Mouse (Mus musculus) heart, adult 2 months (tissue): ENCODE results near the gene Zdhhc7. TPM values are rescaled to one million over a fixed set of nuclear protein-coding genes. Genes with fewer than 3 reads are reported as not detected.

ENCODE experiments used
- DNase-seq, 2 experiments: peaks; one replicate each; pipeline ENCODE4 v3.0.0; 2021
- H3K27ac ChIP-seq: fragments of 200-600 bp; 2 replicates; pipeline ENCODE4 v1.8.1; 2022
- H3K27me3 ChIP-seq: fragments of 200-500 bp; 2 replicates; pipeline ENCODE4 v1.6.1; 2012; ENCODE audit warnings: mild to moderate bottlenecking, low read length, inconsistent platforms, mixed read lengths; ENCODE audit not compliant: control insufficient read depth, insufficient read depth
- H3K36me3 ChIP-seq: fragments of 200-500 bp; 2 replicates; pipeline ENCODE4 v1.6.1; 2012; ENCODE audit warnings: low read length, inconsistent platforms; ENCODE audit not compliant: control insufficient read depth, insufficient read depth
- H3K4me1 ChIP-seq: fragments of 200-500 bp; 2 replicates; pipeline ENCODE4 v1.6.1; 2011; ENCODE audit warnings: low read length; ENCODE audit not compliant: control insufficient read depth, insufficient read depth
- H3K4me3 ChIP-seq: fragments of 200-600 bp; 2 replicates; pipeline ENCODE4 v1.8.1; 2022
- H3K79me2 ChIP-seq: fragments of 200-500 bp; replicated peaks from 2 replicates; pipeline ENCODE4 v1.6.1; 2012; ENCODE audit warnings: mild to moderate bottlenecking, inconsistent platforms, low read length, moderate library complexity, mixed read lengths; ENCODE audit not compliant: control insufficient read depth, insufficient read depth
- H3K9ac ChIP-seq: fragments of 200-500 bp; 2 replicates; pipeline ENCODE4 v1.6.1; 2012; ENCODE audit warnings: low read depth, mild to moderate bottlenecking, control low read depth, inconsistent platforms, low read length, mixed read lengths
- CTCF ChIP-seq: fragments of 200-600 bp; IDR thresholded peaks from 2 replicates; pipeline ENCODE4 v1.8.1; 2022; ENCODE audit warnings: antibody characterized with exemption, mild to moderate bottlenecking, moderate library complexity
- EP300 ChIP-seq: fragments of 200-500 bp; IDR thresholded peaks from 2 replicates; pipeline ENCODE4 v1.6.1; 2011; ENCODE audit warnings: low read depth, low read length, control low read depth; ENCODE audit not compliant: insufficient read depth
- POLR2A ChIP-seq: fragments of 200-500 bp; IDR thresholded peaks from 2 replicates; pipeline ENCODE4 v1.6.1; 2011; ENCODE audit warnings: mild to moderate bottlenecking, low read depth, low read length, control low read depth; ENCODE audit not compliant: insufficient read depth
- WGBS: fragments of 180-500 bp; shearing (Covaris S2); methylation state at CpG from one replicate; pipeline ENCODE4 v1.1.7; 2018; 5-methylcytosine and 5-hydroxymethylcytosine counted together
- intact Hi-C: fragments of 180-260 bp; cut with DNase I; formaldehyde crosslinking; loops from one replicate; pipeline ENCODE4 v1.15.1; 2025
- long read RNA-seq: library from polyadenylated mRNA; stranded (forward); transcript quantifications from one replicate; pipeline ENCODE4 v2.0.0, GENCODE M21; 2021
- polyA plus RNA-seq: library from polyadenylated mRNA; depleted of rRNA; stranded (reverse); fragments of >200 nt; gene quantifications from 2 replicates; pipeline ENCODE4 v1.2.3, GENCODE M21; 2012; rRNA removed
- total RNA-seq, 2 experiments: library from RNA; stranded (reverse); gene quantifications; 2 replicates each; pipeline ENCODE4 v1.2.3; 2021

Gene Zdhhc7
- 10 to 100 TPM; 34.2 to 35.4 TPM for total RNA-seq
- polyA plus RNA-seq = 48.5 and 70.6 TPM in 2 replicates
- long read RNA-seq, transcript Zdhhc7-201 (8 exons, 3,069 nt) = major isoform, 55 of 67 reads
- long read RNA-seq, partial matches to known transcripts = 2 of 67 reads
- long read RNA-seq, other reads (novel, unspliced or antisense) = 10 of 67 reads

DNA sequence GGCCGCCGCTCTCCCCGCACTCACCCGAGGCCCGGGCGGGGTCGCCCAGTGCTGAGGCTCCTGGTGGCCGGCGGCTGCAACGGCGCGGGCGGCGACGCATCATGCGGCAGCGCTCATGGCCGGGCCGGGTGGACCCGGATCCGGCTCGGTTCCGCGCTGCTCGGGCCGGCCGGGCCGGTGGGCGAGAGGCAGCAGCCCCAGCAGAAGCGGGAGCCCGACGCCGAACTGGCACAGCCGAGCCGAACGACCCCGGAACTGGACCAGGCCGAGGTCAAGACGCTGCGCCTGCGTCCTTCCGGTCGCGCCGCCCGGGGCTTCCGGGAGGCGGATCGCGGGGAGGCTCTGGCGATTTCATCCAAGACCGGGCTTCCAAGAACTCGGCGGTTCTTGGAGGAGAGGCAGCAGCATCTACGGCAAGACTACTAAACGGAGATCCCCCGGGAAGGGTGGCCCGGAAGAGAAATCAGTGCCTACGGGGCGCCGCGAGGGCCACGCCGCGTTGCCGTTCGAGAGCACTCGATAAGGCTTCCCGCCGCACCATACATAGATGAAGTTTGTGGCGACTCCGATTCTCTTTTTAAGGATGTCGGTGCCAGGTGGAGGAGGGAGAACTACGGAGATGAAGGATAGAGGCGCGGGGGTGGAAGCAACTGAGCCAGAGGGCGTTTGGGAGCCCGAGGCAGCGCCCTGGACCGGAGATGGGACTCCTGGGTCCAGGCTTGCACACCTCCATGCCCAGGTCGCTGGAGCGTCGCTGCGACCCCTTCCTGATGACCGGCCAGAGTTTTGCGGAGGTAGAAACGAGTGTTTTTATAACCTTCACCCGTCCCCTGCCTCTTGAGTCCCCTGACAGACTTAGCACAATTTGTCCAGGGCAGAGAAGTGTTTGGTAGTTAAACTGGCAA, at the start of gene Zdhhc7:
Gene Zdhhc7 (minus strand): TSS at position 415 of the 905 bp plus-strand sequence.
- peak within 1 kb of the TSS; percentile 97 for H3K9ac ChIP-seq
- peak; percentile 91 for DNase-seq
- H3K4me1 ChIP-seq = peaks cover 17% of the 10 kb centered on the region
- peak within 1 kb of the TSS; percentile 98 for H3K27ac ChIP-seq
- no peaks in the 10 kb centered on the region for H3K27me3 ChIP-seq
- WGBS = under 1% methylated on average over 88 of the region's 88 CpGs
- intact Hi-C loops = no loop called here
- peaks cover 13% of the 10 kb centered on the region for H3K36me3 ChIP-seq
- H3K4me3 ChIP-seq = peak within 1 kb of the TSS; percentile 82
- TF ChIP-seq POLR2A (peak; percentile 68), CTCF (peak; percentile 45), EP300 (0 out of 2 replicates have a peak, but pooled peaks have one; percentile 15)
- peaks cover 6% of the 10 kb centered on the region for H3K79me2 ChIP-seq

DNA sequence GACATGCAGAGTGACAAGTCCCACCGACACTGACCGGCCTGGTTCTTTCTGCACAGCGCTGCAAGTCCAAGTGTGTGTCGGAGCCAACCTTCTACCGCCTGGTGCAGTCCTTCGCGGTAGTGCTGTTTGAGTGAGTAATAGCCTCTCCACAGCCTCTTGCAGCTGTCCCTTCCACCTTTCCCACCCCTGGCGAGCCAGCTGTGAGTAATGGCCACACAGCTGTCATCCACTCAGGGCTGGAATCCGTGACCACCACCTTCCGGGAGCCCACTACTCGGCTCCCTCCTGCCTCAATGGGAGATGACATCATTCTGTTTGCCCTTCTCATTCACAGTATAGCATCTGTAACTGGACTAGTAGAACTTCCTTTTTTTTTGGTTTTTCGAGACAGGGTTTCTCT, 48.7 kb upstream of the Zdhhc7 start:
- H3K27ac ChIP-seq = no peak overlapping the region
- intact Hi-C loops = no loop called here
- WGBS = 83% methylated on average over 12 of the region's 12 CpGs

DNA sequence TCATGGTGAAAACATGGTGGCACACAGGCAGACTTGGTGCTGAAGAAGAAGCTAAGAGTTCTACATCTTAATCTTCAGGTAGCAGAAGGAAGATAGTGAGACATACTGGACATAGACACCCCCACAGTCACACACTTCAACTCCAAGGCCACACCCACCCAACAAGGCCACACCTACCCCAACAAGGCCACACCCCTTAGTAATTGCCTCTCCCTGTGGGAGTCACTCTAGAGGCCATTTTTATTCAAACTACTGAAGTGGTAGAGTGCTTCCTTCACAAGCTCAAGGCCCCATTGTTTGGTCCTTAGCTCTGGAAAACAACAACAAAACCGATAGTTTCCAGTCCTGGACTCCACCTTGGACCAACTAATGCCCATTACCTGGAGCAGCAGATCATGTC, 44.8 kb upstream of the Zdhhc7 start:
- intact Hi-C loops = no loop called here
- no peak for DNase-seq
- Histone ChIP-seq H3K27ac (no peak overlapping the region), H3K27me3 (no peaks in the 10 kb centered on the region), H3K4me1 (peaks cover 9% of the 10 kb centered on the region), H3K79me2 (no peaks in the 10 kb centered on the region), H3K4me3 (no peak overlapping the region), H3K9ac (no peak overlapping the region), H3K36me3 (no peaks in the 10 kb centered on the region)
- 81% methylated on average over 1 of the region's 1 CpGs for WGBS
- no peak for TF ChIP-seq CTCF
- TF ChIP-seq EP300 = no peak
- no peak for TF ChIP-seq POLR2A

More for the DNA sequence above, 48.7 kb upstream of the Zdhhc7 start:
- H3K4me1 ChIP-seq = no peaks in the 10 kb centered on the region
- no peak overlapping the region for H3K9ac ChIP-seq
- H3K27me3 ChIP-seq = no peaks in the 10 kb centered on the region
- no peak for TF ChIP-seq EP300
- TF ChIP-seq CTCF = no peak
- no peak for TF ChIP-seq POLR2A
- no peak overlapping the region for H3K4me3 ChIP-seq
- no peaks in the 10 kb centered on the region for H3K36me3 ChIP-seq
- no peaks in the 10 kb centered on the region for H3K79me2 ChIP-seq
- DNase-seq = no peak

DNA sequence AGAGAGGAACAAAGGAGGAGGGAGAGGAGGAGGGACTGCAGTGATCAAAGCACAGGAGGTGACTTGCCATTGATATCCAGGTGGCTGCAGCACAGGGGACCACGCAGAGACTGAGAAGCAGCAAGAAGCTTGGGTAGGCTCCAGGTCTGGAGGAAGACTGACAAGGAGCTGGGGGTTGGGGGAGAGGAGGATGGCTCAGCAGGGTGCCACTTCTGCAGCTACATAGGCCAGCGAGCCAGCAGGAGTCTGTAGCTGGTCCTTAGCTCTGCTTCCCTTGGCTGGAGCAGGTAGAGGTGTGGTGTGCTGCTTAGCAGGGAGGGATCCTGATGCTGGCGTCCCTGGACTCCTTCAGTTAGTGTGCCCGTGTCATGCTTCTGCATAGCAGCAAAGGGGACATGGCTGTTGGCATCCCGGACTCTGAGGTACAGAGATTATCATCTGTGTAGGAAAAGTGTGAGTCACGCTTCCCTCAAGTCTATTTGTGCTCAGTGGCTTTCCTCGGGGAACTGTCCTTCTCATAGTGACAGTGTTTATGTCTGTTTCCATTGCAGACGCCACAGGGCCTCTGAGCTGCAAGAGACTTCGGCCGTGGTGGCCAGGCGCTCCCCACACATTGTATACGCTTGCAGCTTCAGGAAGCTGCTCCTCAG, 43.5 kb upstream of the Zdhhc7 start:
- intact Hi-C loops = no loop called here
- Histone ChIP-seq H3K9ac (no peak overlapping the region), H3K4me3 (no peak overlapping the region), H3K79me2 (no peaks in the 10 kb centered on the region), H3K4me1 (peaks cover 9% of the 10 kb centered on the region), H3K27me3 (no peaks in the 10 kb centered on the region), H3K27ac (no peak overlapping the region), H3K36me3 (no peaks in the 10 kb centered on the region)
- no peak for TF ChIP-seq POLR2A
- TF ChIP-seq CTCF = no peak
- no peak for TF ChIP-seq EP300
- 45% methylated on average over 12 of the region's 12 CpGs for WGBS
- DNase-seq = no peak

DNA sequence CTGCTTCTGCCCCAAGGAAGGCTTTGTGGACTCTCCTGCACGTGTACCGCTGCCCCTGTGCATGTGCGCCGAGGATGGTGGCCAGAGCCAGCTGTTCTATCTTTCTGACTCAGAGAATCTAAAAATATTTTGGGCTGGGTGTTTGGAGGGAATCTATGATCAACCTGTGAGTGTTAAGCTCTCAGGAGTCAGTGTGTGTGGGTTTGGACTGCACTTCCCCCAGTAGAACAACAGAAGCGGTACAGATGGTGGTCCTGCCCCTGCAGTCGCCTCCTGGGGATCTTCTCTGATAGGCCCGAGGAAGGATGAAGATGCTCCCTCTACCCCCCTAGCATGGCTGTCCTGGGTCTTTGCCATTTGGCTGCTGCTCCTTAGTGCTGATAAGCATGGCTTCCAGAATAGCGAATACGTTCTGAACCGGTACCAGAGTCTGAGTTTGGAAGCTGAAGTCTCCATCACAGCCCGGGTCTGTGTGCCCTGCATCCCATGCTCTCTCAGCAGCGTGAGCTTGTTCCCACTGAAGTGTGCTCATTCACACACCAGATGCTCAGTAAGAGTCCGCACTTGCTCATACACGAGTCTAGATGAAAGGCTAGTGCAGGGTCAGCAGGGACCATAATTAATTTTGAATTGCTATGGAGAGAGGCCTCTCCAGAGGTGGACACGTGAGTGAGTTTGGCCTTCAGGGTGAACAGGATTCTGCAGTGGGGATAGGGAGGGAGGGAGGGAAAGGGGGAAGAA, 42.8 kb upstream of the Zdhhc7 start:
- intact Hi-C loops = no loop called here
- no peak overlapping the region for H3K9ac ChIP-seq
- no peaks in the 10 kb centered on the region for H3K36me3 ChIP-seq
- 51% methylated on average over 15 of the region's 15 CpGs for WGBS
- DNase-seq = peak in 1 of 2 experiments; percentile 18
- no peak overlapping the region for H3K27ac ChIP-seq
- no peaks in the 10 kb centered on the region for H3K79me2 ChIP-seq
- no peak overlapping the region for H3K4me3 ChIP-seq
- H3K27me3 ChIP-seq = no peaks in the 10 kb centered on the region
- peaks cover 9% of the 10 kb centered on the region for H3K4me1 ChIP-seq
- TF ChIP-seq POLR2A = no peak
- TF ChIP-seq EP300 = 0 out of 2 replicates have a peak, but pooled peaks have one; percentile 5
- TF ChIP-seq CTCF = no peak
